Mouse (Mus musculus): ENCODE measurements at regions not wholly inside any gene's neighbourhood (a gene's known extent, or its start where the extent isn't known, plus 50 kb on each side); places are given as distances from the start of the nearest gene placed in this dataset.

DNA sequence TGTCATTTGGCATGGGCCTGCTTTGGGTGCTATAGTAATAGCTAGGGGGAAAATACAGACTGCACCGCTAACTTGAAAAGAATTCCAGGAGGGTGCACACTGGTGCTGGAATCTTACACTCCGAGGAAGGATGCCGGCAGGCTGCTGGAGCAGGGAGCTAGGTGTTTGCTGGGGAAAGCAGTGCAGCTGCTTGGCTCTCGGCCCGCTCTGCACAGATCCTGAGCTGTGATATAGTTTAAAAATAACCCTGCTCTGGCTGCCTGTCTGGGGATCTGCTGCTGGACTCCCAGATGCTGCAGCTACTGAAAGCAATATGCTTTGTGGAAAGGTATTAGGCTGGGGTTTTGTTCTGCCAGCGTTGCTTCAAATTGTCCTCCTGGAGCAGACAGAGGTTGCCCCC lies 621.7 kb downstream of the Tbc1d22a start:
- no peak for TF ChIP-seq GATA2 (IDR thresholded peaks at IDR 0.05; ENCODE audit: borderline replicate concordance, low read depth, low read length)
- TF ChIP-seq CTCF (IDR thresholded peaks at IDR 0.05; ENCODE audit: low read depth, low read length): no peak
- no peak for TF ChIP-seq GATA1 (IDR thresholded peaks at IDR 0.05; ENCODE audit: borderline replicate concordance, low read length)
- TF ChIP-seq POLR2AphosphoS5 (IDR thresholded peaks at IDR 0.05; ENCODE audit: insufficient replicate concordance, low read depth, low read length): no peak
- no peak for TF ChIP-seq TAL1 (conservative IDR thresholded peaks at IDR 0.05; ENCODE audit: low read depth, low read length)
- DNase-seq (ENCODE audit: low spot score) (no peak), ATAC-seq (ENCODE audit: extremely low read depth, insufficient number of reproducible peaks, low FRiP score, poor library complexity, severe bottlenecking) (no peak)
- Histone ChIP-seq H3K36me3 (replicated peaks) (no peaks in the 10 kb centered on the region), H3K4me1 (ENCODE audit: insufficient read depth, low read depth, low read length) (no peaks in the 10 kb centered on the region), H3K4me3 (ENCODE audit: low read depth, low read length) (no peak overlapping the region), H3K9me3 (replicated peaks) (peaks cover 83% of the 10 kb centered on the region), H3K27me3 (ENCODE audit: insufficient read depth, low read length) (no peaks in the 10 kb centered on the region; the same call in 1 of the 2 replicates)

DNA sequence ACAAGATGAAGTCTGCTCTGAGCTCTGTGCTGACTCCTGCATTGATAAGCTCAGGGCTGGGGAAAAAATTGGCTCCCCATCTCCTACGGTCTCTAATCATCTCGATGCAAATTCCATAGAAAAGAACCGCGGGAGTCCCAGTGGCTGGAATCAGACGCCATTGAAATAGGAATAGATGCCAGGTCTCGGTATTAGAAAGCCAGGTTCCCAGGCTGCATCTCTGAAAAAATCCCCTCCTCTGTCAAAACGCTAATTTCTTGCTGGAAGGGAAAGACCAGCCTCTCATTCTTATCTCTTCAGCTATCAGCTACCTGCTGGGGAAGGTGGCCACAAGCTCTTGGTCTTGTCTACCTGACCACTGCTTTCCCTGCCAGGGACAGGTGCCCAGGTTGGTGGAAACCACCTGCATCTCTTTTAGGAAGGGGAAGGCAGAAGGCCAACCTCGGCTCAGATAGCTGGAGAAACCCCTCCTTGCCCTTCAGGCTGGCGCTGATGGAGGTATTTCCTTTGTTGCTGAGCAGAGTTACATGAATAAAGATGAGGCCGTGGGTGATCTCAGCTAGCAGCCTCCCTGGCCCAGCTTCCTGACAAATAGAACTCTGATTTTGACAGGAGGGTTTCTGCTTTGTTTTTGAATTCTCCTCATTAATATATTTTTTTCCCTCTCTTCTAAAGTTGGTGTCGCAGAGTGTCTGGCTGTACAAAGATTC lies 638.1 kb downstream of the Tbc1d22a start:
- no peak for DNase-seq (ENCODE audit: low spot score)
- no peak for TF ChIP-seq GATA2 (IDR thresholded peaks at IDR 0.05; ENCODE audit: borderline replicate concordance, low read depth, low read length)
- no peak for TF ChIP-seq TAL1 (conservative IDR thresholded peaks at IDR 0.05; ENCODE audit: low read depth, low read length)
- TF ChIP-seq POLR2AphosphoS5 (IDR thresholded peaks at IDR 0.05; ENCODE audit: insufficient replicate concordance, low read depth, low read length): no peak
- TF ChIP-seq CTCF (IDR thresholded peaks at IDR 0.05; ENCODE audit: low read depth, low read length): no peak
- TF ChIP-seq GATA1 (IDR thresholded peaks at IDR 0.05; ENCODE audit: borderline replicate concordance, low read length): no peak

DNA sequence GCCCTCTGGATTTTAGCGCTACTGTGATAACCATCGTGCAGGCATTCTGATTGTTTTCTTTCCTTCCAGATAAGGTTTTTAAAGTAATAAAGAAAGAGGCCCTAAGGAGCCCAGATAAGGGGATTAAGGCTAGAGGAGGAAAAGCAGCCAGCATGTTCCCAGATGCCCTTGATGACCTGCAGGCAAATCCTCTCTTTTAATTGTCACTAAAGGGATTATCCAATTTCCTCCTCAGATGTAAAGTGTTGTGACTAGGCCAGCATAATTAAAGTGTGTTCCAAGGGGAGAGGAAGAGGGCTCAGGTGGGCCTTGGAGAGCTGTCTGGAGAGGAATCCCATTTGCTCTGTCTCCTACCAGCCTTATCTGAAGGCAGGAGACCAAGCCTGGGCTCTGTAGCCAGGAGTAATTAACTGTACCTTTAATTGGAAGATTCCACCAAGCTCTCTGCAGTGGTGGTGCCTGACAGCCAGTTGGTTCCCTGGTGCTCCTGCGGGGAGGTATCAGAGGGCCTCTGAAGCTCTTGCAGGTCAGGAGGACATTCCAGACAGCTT lies 644.2 kb downstream of the Tbc1d22a start:
- TF ChIP-seq GATA1 (IDR thresholded peaks at IDR 0.05; ENCODE audit: borderline replicate concordance, low read length) (no peak), CTCF (IDR thresholded peaks at IDR 0.05; ENCODE audit: low read depth, low read length) (no peak)
- Histone ChIP-seq H3K4me1 (ENCODE audit: insufficient read depth, low read depth, low read length) (no peaks in the 10 kb centered on the region), H3K4me3 (ENCODE audit: low read depth, low read length) (no peak overlapping the region), H3K27me3 (ENCODE audit: insufficient read depth, low read length) (no peaks in the 10 kb centered on the region), H3K9me3 (replicated peaks) (peaks cover 74% of the 10 kb centered on the region), H3K36me3 (replicated peaks) (no peaks in the 10 kb centered on the region)
- no peak for DNase-seq (ENCODE audit: low spot score)
- no peak for ATAC-seq (ENCODE audit: extremely low read depth, insufficient number of reproducible peaks, low FRiP score, poor library complexity, severe bottlenecking)

More for the DNA sequence above, 638.1 kb downstream of the Tbc1d22a start:
- no peak overlapping the region for H3K4me3 ChIP-seq (ENCODE audit: low read depth, low read length)
- no peaks in the 10 kb centered on the region for H3K4me1 ChIP-seq (ENCODE audit: insufficient read depth, low read depth, low read length)
- no peaks in the 10 kb centered on the region for H3K27me3 ChIP-seq (ENCODE audit: insufficient read depth, low read length)
- peaks cover 71% of the 10 kb centered on the region for H3K9me3 ChIP-seq (replicated peaks)
- no peak for ATAC-seq (ENCODE audit: extremely low read depth, insufficient number of reproducible peaks, low FRiP score, poor library complexity, severe bottlenecking)
- H3K36me3 ChIP-seq (replicated peaks): no peaks in the 10 kb centered on the region

DNA sequence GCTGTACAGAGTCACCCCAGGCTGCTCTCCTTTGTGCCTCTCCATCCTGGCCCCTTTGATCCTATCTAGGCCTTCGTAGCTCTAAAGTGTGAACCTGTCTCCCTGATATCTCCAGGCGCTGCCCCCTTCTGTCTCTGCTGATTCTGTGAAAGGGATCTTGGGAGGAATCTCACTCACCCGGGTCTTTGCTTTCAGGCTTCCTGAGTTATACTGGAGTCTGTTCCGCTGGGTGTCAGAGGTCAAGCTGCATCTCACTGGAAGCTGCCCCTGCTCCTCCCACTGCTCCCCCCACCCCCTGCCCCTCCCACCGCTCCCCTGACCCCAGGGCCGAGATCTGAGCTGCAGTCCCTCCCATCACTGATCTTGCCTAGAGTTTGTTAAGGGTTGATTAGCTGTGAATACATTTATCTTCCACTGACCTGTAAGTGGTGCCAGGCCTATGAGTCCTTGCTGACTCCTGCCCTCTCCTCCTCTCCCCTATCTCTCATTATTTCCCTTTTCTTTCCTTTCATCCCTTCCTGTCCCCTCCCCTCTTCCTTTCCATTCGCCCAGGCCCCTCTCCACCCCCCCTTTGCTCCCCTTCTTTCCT lies 661.6 kb downstream of the Tbc1d22a start:
- DNase-seq (ENCODE audit: low spot score): no peak
- Histone ChIP-seq H3K4me3 (ENCODE audit: low read depth, low read length) (no peak overlapping the region), H3K27me3 (ENCODE audit: insufficient read depth, low read length) (no peaks in the 10 kb centered on the region), H3K9me3 (replicated peaks) (peaks cover 64% of the 10 kb centered on the region), H3K4me1 (ENCODE audit: insufficient read depth, low read depth, low read length) (no peaks in the 10 kb centered on the region), H3K36me3 (replicated peaks) (no peaks in the 10 kb centered on the region)
- TF ChIP-seq TAL1 (conservative IDR thresholded peaks at IDR 0.05; ENCODE audit: low read depth, low read length) (no peak), GATA2 (IDR thresholded peaks at IDR 0.05; ENCODE audit: borderline replicate concordance, low read depth, low read length) (no peak), POLR2AphosphoS5 (IDR thresholded peaks at IDR 0.05; ENCODE audit: insufficient replicate concordance, low read depth, low read length) (no peak), CTCF (IDR thresholded peaks at IDR 0.05; ENCODE audit: low read depth, low read length) (no peak), GATA1 (IDR thresholded peaks at IDR 0.05; ENCODE audit: borderline replicate concordance, low read length) (no peak)
- ATAC-seq (ENCODE audit: extremely low read depth, insufficient number of reproducible peaks, low FRiP score, poor library complexity, severe bottlenecking): no peak

DNA sequence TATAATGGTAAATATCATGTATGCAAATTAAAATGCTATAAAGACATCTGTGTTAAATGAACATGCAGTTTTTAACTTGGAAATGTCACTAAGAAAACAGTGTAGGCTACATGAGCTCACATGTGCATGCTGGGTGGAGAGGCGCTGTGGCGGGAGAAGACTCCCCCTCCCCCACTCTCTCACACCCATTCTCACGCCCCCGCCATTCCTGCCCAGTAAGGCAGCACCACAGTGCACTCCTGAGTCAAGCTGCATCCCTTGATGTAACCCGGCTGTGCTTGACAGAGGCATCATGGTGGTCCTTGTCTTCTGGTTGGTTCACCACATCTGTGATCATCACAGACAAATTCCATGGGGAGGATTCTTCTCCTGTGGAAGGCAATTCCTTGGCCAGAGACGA lies 647.1 kb upstream of the Fam19a5 start:
- DNase-seq (ENCODE audit: low spot score) (no peak), ATAC-seq (ENCODE audit: extremely low read depth, insufficient number of reproducible peaks, low FRiP score, poor library complexity, severe bottlenecking) (no peak)
- Histone ChIP-seq H3K4me1 (ENCODE audit: insufficient read depth, low read depth, low read length) (no peaks in the 10 kb centered on the region), H3K36me3 (replicated peaks) (no peaks in the 10 kb centered on the region), H3K27me3 (ENCODE audit: insufficient read depth, low read length) (no peaks in the 10 kb centered on the region), H3K9me3 (replicated peaks) (peaks cover 76% of the 10 kb centered on the region), H3K4me3 (ENCODE audit: low read depth, low read length) (no peak overlapping the region)
- no peak for TF ChIP-seq GATA1 (IDR thresholded peaks at IDR 0.05; ENCODE audit: borderline replicate concordance, low read length)
- TF ChIP-seq GATA2 (IDR thresholded peaks at IDR 0.05; ENCODE audit: borderline replicate concordance, low read depth, low read length): no peak
- TF ChIP-seq CTCF (IDR thresholded peaks at IDR 0.05; ENCODE audit: low read depth, low read length): no peak
- no peak for TF ChIP-seq TAL1 (conservative IDR thresholded peaks at IDR 0.05; ENCODE audit: low read depth, low read length)
- TF ChIP-seq POLR2AphosphoS5 (IDR thresholded peaks at IDR 0.05; ENCODE audit: insufficient replicate concordance, low read depth, low read length): no peak

DNA sequence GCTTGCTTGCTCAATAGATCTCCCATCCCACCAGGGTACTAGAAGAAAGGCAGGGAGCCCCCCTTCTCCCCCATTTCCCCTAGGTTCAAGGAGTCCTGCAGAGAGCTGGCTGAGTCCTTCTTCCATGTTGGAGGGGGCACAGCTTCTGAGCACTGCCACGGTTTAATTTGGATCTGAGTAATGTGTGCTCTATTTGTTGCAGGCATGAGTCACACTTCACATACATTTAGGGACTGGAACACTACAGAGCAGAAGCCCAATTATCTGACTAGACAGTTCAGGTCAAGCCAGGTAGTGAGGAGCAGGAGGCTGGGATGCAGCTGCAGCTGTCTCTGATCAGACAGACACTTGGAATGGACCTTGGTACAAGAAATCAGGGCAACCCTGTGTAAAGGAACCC lies 644.1 kb upstream of the Fam19a5 start:
- TF ChIP-seq CTCF (IDR thresholded peaks at IDR 0.05; ENCODE audit: low read depth, low read length): no peak
- no peak for TF ChIP-seq GATA1 (IDR thresholded peaks at IDR 0.05; ENCODE audit: borderline replicate concordance, low read length)
- no peak for TF ChIP-seq TAL1 (conservative IDR thresholded peaks at IDR 0.05; ENCODE audit: low read depth, low read length)
- no peak for TF ChIP-seq POLR2AphosphoS5 (IDR thresholded peaks at IDR 0.05; ENCODE audit: insufficient replicate concordance, low read depth, low read length)
- TF ChIP-seq GATA2 (IDR thresholded peaks at IDR 0.05; ENCODE audit: borderline replicate concordance, low read depth, low read length): no peak
- DNase-seq (ENCODE audit: low spot score) (no peak), ATAC-seq (ENCODE audit: extremely low read depth, insufficient number of reproducible peaks, low FRiP score, poor library complexity, severe bottlenecking) (no peak)
- no peaks in the 10 kb centered on the region for H3K27me3 ChIP-seq (ENCODE audit: insufficient read depth, low read length)
- no peak overlapping the region for H3K4me3 ChIP-seq (ENCODE audit: low read depth, low read length)
- no peaks in the 10 kb centered on the region for H3K36me3 ChIP-seq (replicated peaks)
- H3K9me3 ChIP-seq (replicated peaks): peaks cover 69% of the 10 kb centered on the region
- H3K4me1 ChIP-seq (ENCODE audit: insufficient read depth, low read depth, low read length): no peaks in the 10 kb centered on the region
